Mouse (Mus musculus): ENCODE data around the gene Zfp64. TPM values are rescaled to one million over a fixed set of nuclear protein-coding genes. Genes with fewer than 3 reads are reported as not detected.
A peak's percentile ranks its signal among the peaks of the same experiment; 100 is the strongest.

The Zfp64 gene
- polyA plus RNA-seq, 1 experiment from 2014 or later, result 38.7 TPM

DNA sequence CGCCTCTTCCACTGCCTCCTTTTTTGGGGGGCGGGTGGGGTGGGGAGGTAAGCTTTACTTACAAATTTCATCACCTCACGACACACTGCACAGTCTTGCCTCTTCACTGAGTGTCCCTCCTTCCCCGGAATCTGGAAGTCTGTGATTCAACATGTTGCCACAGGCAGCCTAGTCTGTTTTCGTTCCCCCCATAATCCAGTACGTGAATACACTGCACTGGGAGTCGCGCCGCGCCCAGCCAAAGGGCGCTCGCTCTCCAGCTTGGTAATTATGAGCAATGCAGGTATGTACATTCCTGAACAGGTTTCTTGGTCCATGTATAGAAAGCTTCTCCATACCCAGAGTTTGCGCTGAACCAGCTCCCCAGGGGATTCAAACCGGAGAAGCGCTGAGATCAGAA is 35.4 kb downstream of the Zfp64 start:
- no peak overlapping the region for H3K27ac ChIP-seq (ENCODE audit: low read depth)
- no peak for ATAC-seq (replicated peaks; ENCODE audit: low FRiP score, low TSS enrichment, low read depth)
- no peak overlapping the region for H3K9ac ChIP-seq (ENCODE audit: low read length)
- no peak overlapping the region for H3K4me2 ChIP-seq (ENCODE audit: low read length)
- H3K4me3 ChIP-seq (ENCODE audit: low read depth, low read length), result no peak overlapping the region
- WGBS, result 53% methylated on average over 15 of the region's 15 CpGs
- 0 out of 2 replicates have a peak, but pooled peaks cover 3% of the 10 kb centered on the region for H3K36me3 ChIP-seq (ENCODE audit: control insufficient read depth, insufficient read depth, low read length)
- peak; percentile 59 for DNase-seq (ENCODE audit: low spot score)
- H3K4me1 ChIP-seq (replicated peaks; ENCODE audit: control insufficient read depth, insufficient read depth, low read length), result no peaks in the 10 kb centered on the region
- H3K9me3 ChIP-seq (ENCODE audit: control insufficient read depth, low read length), result no peaks in the 10 kb centered on the region
- no peaks in the 10 kb centered on the region for H3K27me3 ChIP-seq (replicated peaks; ENCODE audit: control insufficient read depth, insufficient read depth, low read length)

DNA sequence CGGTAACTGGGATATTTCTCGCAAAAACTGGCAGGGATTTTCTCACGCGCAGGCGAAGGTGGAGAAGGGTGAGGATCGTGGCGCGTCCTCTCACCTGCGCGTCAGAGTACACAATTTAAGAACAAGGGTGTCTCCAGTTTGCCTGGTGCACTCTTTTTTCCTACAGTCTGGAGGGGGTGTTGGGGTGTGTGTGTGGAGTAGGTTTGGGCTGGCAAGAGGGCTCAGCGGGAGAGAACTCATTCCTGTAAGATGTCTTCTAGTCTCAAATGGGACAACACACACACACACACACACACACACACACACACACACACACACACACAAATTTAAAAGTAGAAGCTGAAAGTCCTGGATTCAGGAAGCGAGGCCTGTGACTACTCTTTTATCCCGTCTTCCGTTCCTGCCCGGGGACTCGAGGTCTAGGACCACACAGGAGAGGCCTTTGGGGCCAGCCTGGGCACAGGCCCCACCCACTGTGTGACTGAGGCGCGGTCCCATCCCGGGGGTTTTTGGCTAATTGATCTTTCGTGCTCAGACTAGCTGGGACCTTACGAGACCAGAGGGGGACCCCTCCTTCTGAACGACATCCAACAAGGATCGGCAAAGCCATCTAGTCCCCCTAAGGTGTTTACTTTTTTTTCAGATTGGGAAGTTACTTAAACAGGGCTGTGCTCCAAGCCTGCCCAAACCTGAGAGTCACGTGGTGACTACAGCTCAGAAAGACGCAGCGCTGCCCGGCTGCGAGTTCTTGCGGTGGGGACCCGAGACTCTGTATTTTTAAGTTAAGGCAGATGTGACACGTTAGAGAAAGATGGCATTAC is 42.3 kb downstream of the Zfp64 start:
- 4% methylated on average over 31 of the region's 31 CpGs for WGBS
- ATAC-seq (replicated peaks; ENCODE audit: low FRiP score, low TSS enrichment, low read depth), result 0 out of 2 replicates have a peak, but pooled peaks have one; percentile 14
- no peaks in the 10 kb centered on the region for H3K9me3 ChIP-seq (ENCODE audit: control insufficient read depth, low read length)
- no peaks in the 10 kb centered on the region for H3K36me3 ChIP-seq (ENCODE audit: control insufficient read depth, insufficient read depth, low read length)
- H3K4me1 ChIP-seq (replicated peaks; ENCODE audit: control insufficient read depth, insufficient read depth, low read length), result peaks cover 25% of the 10 kb centered on the region
- H3K4me2 ChIP-seq (ENCODE audit: low read length), result peak overlapping the region; percentile 99
- no peak overlapping the region for H3K27ac ChIP-seq (ENCODE audit: low read depth)
- DNase-seq (ENCODE audit: low spot score), result peak; percentile 73
- H3K9ac ChIP-seq (ENCODE audit: low read length), result peak overlapping the region; percentile 16; the same call in 1 of the 2 replicates
- peak overlapping the region; percentile 49 for H3K4me3 ChIP-seq (ENCODE audit: low read depth, low read length)
- peaks cover 34% of the 10 kb centered on the region for H3K27me3 ChIP-seq (replicated peaks; ENCODE audit: control insufficient read depth, insufficient read depth, low read length)

DNA sequence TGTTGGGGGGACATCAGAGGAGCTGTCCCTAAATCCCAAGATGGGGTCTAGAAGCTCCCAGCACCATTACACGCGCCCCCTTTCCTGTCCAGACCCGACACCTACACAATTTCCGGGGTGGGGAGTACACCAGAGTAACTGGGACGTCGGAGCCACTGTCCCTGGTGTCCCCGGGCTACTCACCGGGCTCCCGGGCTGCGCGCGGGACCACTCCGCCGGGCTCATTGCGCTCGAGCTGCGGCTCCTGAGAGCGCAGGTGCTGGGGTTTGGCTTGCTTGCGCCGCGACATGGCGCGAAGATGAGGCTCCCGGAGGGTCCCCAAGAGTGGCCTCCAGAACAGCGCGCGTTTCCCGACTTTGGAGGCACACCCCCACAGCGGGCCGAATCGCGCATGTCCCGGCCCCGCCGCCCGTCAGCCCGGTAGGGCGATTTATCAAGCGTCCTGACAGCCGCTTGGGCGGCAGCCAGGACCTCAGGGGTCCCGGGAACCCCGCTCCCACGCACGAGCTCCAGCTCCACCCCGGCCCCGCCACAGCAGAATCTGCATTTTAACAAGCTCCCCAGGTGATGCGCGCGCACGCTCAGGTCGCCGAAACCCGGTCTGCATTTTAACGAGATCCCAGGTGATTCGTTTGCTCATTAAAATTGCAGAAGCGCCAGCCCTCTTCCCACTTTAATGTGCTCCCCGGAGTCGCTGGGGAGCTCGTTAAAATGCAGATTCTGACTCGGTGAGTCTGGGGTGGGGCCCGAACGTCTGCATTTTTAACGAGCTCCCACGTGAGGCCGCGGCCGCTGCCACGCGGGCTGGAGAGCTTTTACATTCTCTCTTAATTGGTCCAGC is 43.1 kb downstream of the Zfp64 start:
- H3K27me3 ChIP-seq (replicated peaks; ENCODE audit: control insufficient read depth, insufficient read depth, low read length), result peaks cover 34% of the 10 kb centered on the region
- H3K36me3 ChIP-seq (ENCODE audit: control insufficient read depth, insufficient read depth, low read length), result no peaks in the 10 kb centered on the region
- no peak overlapping the region for H3K27ac ChIP-seq (ENCODE audit: low read depth)
- peak overlapping the region; percentile 16 for H3K9ac ChIP-seq (ENCODE audit: low read length)
- H3K4me1 ChIP-seq (replicated peaks; ENCODE audit: control insufficient read depth, insufficient read depth, low read length), result peaks cover 25% of the 10 kb centered on the region
- H3K4me3 ChIP-seq (ENCODE audit: low read depth, low read length), result peak overlapping the region; percentile 49
- WGBS, result under 1% methylated on average over 69 of the region's 70 CpGs
- ATAC-seq (replicated peaks; ENCODE audit: low FRiP score, low TSS enrichment, low read depth) (peak; percentile 30), DNase-seq (ENCODE audit: low spot score) (peak; percentile 76)
- H3K4me2 ChIP-seq (ENCODE audit: low read length), result peak overlapping the region; percentile 99
- no peaks in the 10 kb centered on the region for H3K9me3 ChIP-seq (ENCODE audit: control insufficient read depth, low read length)

DNA sequence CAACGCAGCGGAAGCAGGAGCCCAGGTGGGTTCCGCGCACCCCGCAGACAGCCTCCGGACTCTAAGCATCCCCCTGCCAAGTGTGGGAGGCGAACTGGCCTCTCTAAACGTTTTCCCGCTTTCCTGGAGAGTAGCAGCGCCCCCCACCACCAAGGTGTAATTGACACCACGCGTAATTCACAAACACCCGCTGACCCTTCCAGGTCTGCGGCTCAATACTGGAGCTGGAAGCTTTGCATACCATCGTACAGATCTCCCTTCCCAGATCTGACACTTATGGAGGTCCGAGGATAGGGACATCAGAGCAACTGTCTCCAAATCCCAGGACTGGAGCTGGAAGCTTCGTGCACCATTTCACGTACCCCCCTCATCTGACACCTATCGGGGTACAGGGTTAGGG is 43.9 kb downstream of the Zfp64 start:
- peak overlapping the region; percentile 99 for H3K4me2 ChIP-seq (ENCODE audit: low read length)
- peaks cover 34% of the 10 kb centered on the region for H3K27me3 ChIP-seq (replicated peaks; ENCODE audit: control insufficient read depth, insufficient read depth, low read length)
- no peaks in the 10 kb centered on the region for H3K9me3 ChIP-seq (ENCODE audit: control insufficient read depth, low read length)
- H3K36me3 ChIP-seq (ENCODE audit: control insufficient read depth, insufficient read depth, low read length), result no peaks in the 10 kb centered on the region
- ATAC-seq (replicated peaks; ENCODE audit: low FRiP score, low TSS enrichment, low read depth), result no peak
- no peak for DNase-seq (ENCODE audit: low spot score)
- peaks cover 25% of the 10 kb centered on the region for H3K4me1 ChIP-seq (replicated peaks; ENCODE audit: control insufficient read depth, insufficient read depth, low read length)
- H3K9ac ChIP-seq (ENCODE audit: low read length), result peak overlapping the region; percentile 20; the same call in 1 of the 2 replicates
- 2% methylated on average over 19 of the region's 19 CpGs for WGBS
- H3K27ac ChIP-seq (ENCODE audit: low read depth), result no peak overlapping the region
- H3K4me3 ChIP-seq (ENCODE audit: low read depth, low read length), result peak overlapping the region; percentile 49

DNA sequence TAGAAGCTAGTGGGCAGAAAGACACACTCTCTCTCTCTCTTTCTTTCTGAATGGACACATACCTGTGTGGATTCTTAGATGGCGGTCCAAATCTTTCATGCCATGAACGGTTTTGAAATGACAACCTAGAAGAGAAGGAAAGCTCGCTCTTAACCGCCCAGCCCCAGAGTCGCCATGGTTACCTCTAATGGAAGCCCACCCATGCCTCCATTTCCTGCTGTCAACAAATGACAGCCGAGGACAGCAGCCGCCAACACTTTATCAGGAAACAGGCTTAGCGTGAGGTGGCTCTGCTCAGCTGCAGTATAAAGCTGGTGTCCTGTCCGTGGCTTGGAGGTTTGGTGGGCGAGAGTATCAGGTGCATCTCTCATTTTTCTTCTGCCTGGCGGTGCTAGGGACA is 49.4 kb downstream of the Zfp64 start:
- Histone ChIP-seq H3K4me3 (ENCODE audit: low read depth, low read length) (no peak overlapping the region), H3K27me3 (replicated peaks; ENCODE audit: control insufficient read depth, insufficient read depth, low read length) (peaks cover 8% of the 10 kb centered on the region), H3K27ac (ENCODE audit: low read depth) (no peak overlapping the region), H3K4me1 (replicated peaks; ENCODE audit: control insufficient read depth, insufficient read depth, low read length) (peaks cover 8% of the 10 kb centered on the region; the same call in 1 of the 2 replicates), H3K9ac (ENCODE audit: low read length) (no peak overlapping the region), H3K36me3 (ENCODE audit: control insufficient read depth, insufficient read depth, low read length) (no peaks in the 10 kb centered on the region), H3K9me3 (ENCODE audit: control insufficient read depth, low read length) (no peaks in the 10 kb centered on the region), H3K4me2 (ENCODE audit: low read length) (no peak overlapping the region)
- no peak for DNase-seq (ENCODE audit: low spot score)
- no peak for ATAC-seq (replicated peaks; ENCODE audit: low FRiP score, low TSS enrichment, low read depth)
- 44% methylated on average over 11 of the region's 11 CpGs for whole genome bisulfite sequencing

DNA sequence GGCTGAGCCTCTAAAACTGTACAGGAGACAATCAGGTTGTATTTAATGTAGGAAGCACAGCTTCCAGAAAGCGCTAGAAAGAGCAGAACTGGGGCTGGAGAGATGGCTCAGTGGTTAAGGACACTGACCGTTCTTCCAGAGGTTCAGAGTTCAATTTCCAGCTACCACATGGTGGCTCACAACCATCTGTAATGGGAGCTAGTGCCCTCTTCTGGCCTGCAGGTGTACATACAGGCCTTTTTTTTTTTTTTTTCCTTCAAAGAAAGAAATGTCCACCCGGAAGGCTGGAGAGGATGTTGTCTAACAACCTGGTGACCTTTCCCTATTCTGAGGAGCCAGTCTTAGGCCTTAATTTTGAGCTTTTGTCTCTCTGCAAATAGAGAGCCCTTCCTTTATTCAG is 50.5 kb downstream of the Zfp64 start:
- Histone ChIP-seq H3K36me3 (ENCODE audit: control insufficient read depth, insufficient read depth, low read length) (no peaks in the 10 kb centered on the region), H3K27ac (ENCODE audit: low read depth) (no peak overlapping the region), H3K9ac (ENCODE audit: low read length) (no peak overlapping the region), H3K4me2 (ENCODE audit: low read length) (no peak overlapping the region), H3K4me3 (ENCODE audit: low read depth, low read length) (no peak overlapping the region), H3K9me3 (ENCODE audit: control insufficient read depth, low read length) (no peaks in the 10 kb centered on the region), H3K4me1 (replicated peaks; ENCODE audit: control insufficient read depth, insufficient read depth, low read length) (no peaks in the 10 kb centered on the region), H3K27me3 (replicated peaks; ENCODE audit: control insufficient read depth, insufficient read depth, low read length) (no peaks in the 10 kb centered on the region)
- DNase-seq (ENCODE audit: low spot score) (no peak), ATAC-seq (replicated peaks; ENCODE audit: low FRiP score, low TSS enrichment, low read depth) (no peak)
- WGBS, result 75% methylated on average over 3 of the region's 3 CpGs

DNA sequence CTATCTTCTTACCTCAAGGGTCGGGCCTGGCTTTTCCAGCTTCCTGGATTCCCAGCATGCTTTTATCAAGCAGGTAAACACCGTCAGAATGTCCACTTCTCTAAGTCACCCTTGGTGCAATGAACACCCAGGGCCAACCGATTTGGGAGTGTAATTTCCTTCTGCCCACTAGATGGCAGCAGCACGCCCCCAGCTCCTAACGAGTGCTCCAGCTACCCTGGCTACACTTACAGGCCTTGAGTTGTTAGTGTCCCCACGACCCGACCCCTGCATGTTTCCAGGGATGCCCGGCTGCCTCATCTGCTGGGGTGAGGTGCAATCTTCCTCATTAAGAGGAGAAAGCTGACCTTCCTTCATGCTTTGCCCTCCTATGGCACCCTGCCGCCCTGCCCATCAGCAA is 51.2 kb downstream of the Zfp64 start:
- Histone ChIP-seq H3K27me3 (replicated peaks; ENCODE audit: control insufficient read depth, insufficient read depth, low read length) (no peaks in the 10 kb centered on the region), H3K9ac (ENCODE audit: low read length) (no peak overlapping the region), H3K9me3 (ENCODE audit: control insufficient read depth, low read length) (no peaks in the 10 kb centered on the region), H3K4me2 (ENCODE audit: low read length) (no peak overlapping the region), H3K4me1 (replicated peaks; ENCODE audit: control insufficient read depth, insufficient read depth, low read length) (no peaks in the 10 kb centered on the region), H3K4me3 (ENCODE audit: low read depth, low read length) (no peak overlapping the region), H3K36me3 (ENCODE audit: control insufficient read depth, insufficient read depth, low read length) (no peaks in the 10 kb centered on the region), H3K27ac (ENCODE audit: low read depth) (no peak overlapping the region)
- ATAC-seq (replicated peaks; ENCODE audit: low FRiP score, low TSS enrichment, low read depth) (no peak), DNase-seq (ENCODE audit: low spot score) (peak; percentile 85)
- 17% methylated on average over 9 of the region's 9 CpGs for WGBS

DNA sequence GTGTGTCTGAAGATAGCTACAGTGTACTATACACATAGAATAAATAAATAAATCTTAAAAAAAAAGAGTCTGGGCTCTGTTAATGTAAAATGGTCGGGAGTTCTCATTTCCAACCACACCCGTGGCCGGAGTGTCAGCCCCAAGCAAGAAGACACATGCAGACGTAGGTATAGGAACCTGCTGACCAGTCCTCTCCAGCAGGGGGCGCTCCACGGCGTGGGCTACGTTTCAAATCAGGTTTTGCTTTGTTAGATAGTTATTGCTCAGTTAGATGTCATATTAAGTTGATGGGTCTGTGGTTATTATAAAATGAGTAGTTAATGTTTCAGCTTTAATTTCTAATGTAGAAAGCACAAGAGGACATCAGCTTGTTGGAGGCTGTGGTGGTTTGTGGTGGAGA is 52.8 kb downstream of the Zfp64 start:
- Histone ChIP-seq H3K36me3 (ENCODE audit: control insufficient read depth, insufficient read depth, low read length) (no peaks in the 10 kb centered on the region), H3K27me3 (replicated peaks; ENCODE audit: control insufficient read depth, insufficient read depth, low read length) (no peaks in the 10 kb centered on the region), H3K4me1 (replicated peaks; ENCODE audit: control insufficient read depth, insufficient read depth, low read length) (no peaks in the 10 kb centered on the region), H3K9ac (ENCODE audit: low read length) (no peak overlapping the region), H3K9me3 (ENCODE audit: control insufficient read depth, low read length) (no peaks in the 10 kb centered on the region), H3K4me3 (ENCODE audit: low read depth, low read length) (no peak overlapping the region), H3K4me2 (ENCODE audit: low read length) (no peak overlapping the region), H3K27ac (ENCODE audit: low read depth) (no peak overlapping the region)
- no peak for ATAC-seq (replicated peaks; ENCODE audit: low FRiP score, low TSS enrichment, low read depth)
- WGBS, result 23% methylated on average over 8 of the region's 8 CpGs
- peak; percentile 78 for DNase-seq (ENCODE audit: low spot score)

All from intestine, embryonic 14.5 days (tissue).